Mouse (Mus musculus): ENCODE data around the gene Klhdc3. TPM values are rescaled to one million over a fixed set of nuclear protein-coding genes. Genes with fewer than 3 reads are reported as not detected.

Klhdc3 gene
- 100 to 1,000 TPM; 175 to 193 (median 189) TPM for total RNA-seq (2022)

- DNase-seq (ENCODE audit: low spot score in 2 of 2), result peak; percentile 85 to 98
Observed at GRCm38 (mm10) chr17:46680760-46681373, at the start of gene Klhdc3. TSS of gene Klhdc3 (minus strand) at chr17:46680914.

GRCm38 (mm10) chr17:46728904-46729318 lies 48.2 kb upstream of the Klhdc3 start, which contains the start of gene Gnmt:
TSS of gene Gnmt (minus strand) at chr17:46729168.
- no peak for DNase-seq (ENCODE audit: low spot score in 2 of 2)

GRCm38 (mm10) chr17:46728496-46728895 lies 47.8 kb upstream of the Klhdc3 start:
- no peak for DNase-seq (ENCODE audit: low spot score in 2 of 2)

- DNase-seq (ENCODE audit: low spot score in 2 of 2), result no peak
Observed at GRCm38 (mm10) chr17:46728021-46728420, 47.3 kb upstream of the Klhdc3 start.

- DNase-seq (ENCODE audit: low spot score in 2 of 2), result no peak
Observed at GRCm38 (mm10) chr17:46727271-46727670, 46.6 kb upstream of the Klhdc3 start.

GRCm38 (mm10) chr17:46725731-46726645 lies 45.3 kb upstream of the Klhdc3 start:
- DNase-seq (ENCODE audit: low spot score in 2 of 2), result no peak

- DNase-seq (ENCODE audit: low spot score in 2 of 2), result no peak
Observed at GRCm38 (mm10) chr17:46725273-46725672, 44.6 kb upstream of the Klhdc3 start.

GRCm38 (mm10) chr17:46724477-46725084 lies 43.9 kb upstream of the Klhdc3 start:
- no peak for DNase-seq (ENCODE audit: low spot score in 2 of 2)

GRCm38 (mm10) chr17:46721077-46721476 lies 40.4 kb upstream of the Klhdc3 start:
- DNase-seq (ENCODE audit: low spot score in 2 of 2), result no peak

GRCm38 (mm10) chr17:46714756-46715481 lies 34.2 kb upstream of the Klhdc3 start:
- no peak for DNase-seq (ENCODE audit: low spot score in 2 of 2)

- DNase-seq (ENCODE audit: low spot score in 2 of 2), result no peak
Observed at GRCm38 (mm10) chr17:46713849-46714248, 33.1 kb upstream of the Klhdc3 start.

- no peak for DNase-seq (ENCODE audit: low spot score in 2 of 2)
Observed at GRCm38 (mm10) chr17:46712442-46712841, 31.7 kb upstream of the Klhdc3 start.

GRCm38 (mm10) chr17:46711612-46712271 lies 31.0 kb upstream of the Klhdc3 start:
- DNase-seq (ENCODE audit: low spot score in 2 of 2), result no peak

- DNase-seq (ENCODE audit: low spot score in 2 of 2), result peak; percentile 74 to 91
Observed at GRCm38 (mm10) chr17:46710959-46711597, 30.4 kb upstream of the Klhdc3 start, which contains the start of gene Pex6. TSS of gene Pex6 (plus strand) at chr17:46711463.

GRCm38 (mm10) chr17:46706375-46707089 lies 25.8 kb upstream of the Klhdc3 start:
- DNase-seq (ENCODE audit: low spot score in 2 of 2), result no peak

GRCm38 (mm10) chr17:46704887-46705835 lies 24.4 kb upstream of the Klhdc3 start, which contains the start of gene Ppp2r5d:
TSS of gene Ppp2r5d (minus strand) at chr17:46705111.
- peak; percentile 91 to 97 for DNase-seq (ENCODE audit: low spot score in 2 of 2)

- no peak for DNase-seq (ENCODE audit: low spot score in 2 of 2)
Observed at GRCm38 (mm10) chr17:46703971-46704886, 23.5 kb upstream of the Klhdc3 start.
